Mouse (Mus musculus) fibroblast of lung, adult 2 months (primary cell): Measurements from ENCODE around the gene Gmppa.

ENCODE experiments used
- DNase-seq: peaks from one replicate; pipeline ENCODE4 v3.0.0-alpha.2; 2011; ENCODE audit warnings: low read depth

Gene Gmppa

DNA sequence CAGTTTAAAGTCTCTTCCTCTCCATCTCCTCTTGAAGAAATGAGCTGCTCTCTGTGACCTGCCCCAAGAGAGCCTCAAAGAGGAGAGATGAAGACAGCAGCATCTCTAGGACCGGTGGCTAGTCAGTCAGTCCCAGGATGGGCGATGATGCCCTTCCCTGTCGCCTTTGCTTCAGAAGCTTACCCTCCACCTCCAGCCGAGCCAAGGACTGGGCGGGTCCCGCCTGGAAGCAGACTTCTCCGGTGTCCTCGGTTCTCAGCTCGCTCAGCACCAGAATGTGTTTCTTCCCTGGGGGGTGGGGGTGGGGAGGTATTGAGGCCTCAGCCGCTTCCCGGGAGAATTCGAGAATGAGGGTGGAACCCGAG, 51.3 kb downstream of the Gmppa start:
- DNase-seq = no peak

- no peak for DNase-seq
Observed at GRCm38 (mm10) chr1:75487405-75488161, 51.9 kb downstream of the Gmppa start.

- DNase-seq = no peak
Observed at GRCm38 (mm10) chr1:75490785-75491551, 55.2 kb downstream of the Gmppa start.

GRCm38 (mm10) chr1:75492579-75493170, 56.9 kb downstream of the Gmppa start:
- DNase-seq = no peak
